Mouse (Mus musculus) heart, postnatal 0 days (tissue): ENCODE measurements around the gene Gstm1. TPM values are rescaled to one million over a fixed set of nuclear protein-coding genes. Genes with fewer than 3 reads are reported as not detected.
"Not testable (repeated sequence)": the region's sequence is repeated elsewhere in the genome, so short reads cannot be mapped to it uniquely, and the experiment has no call there.

ENCODE experiments used
- ATAC-seq: fragments of 200-750 bp; cut with Nextera tagmentation; 2 replicates; pipeline ENCODE4 v1.8.0; 2017; ENCODE audit warnings: low read depth, moderate number of reproducible peaks, moderate library complexity; ENCODE audit not compliant: insufficient read depth
- DNase-seq: peaks from one replicate; pipeline ENCODE4 v3.0.0-alpha.2; 2016; ENCODE audit warnings: low spot score
- H3K27ac ChIP-seq: fragments of 300-500 bp; sonication (generic); 2 replicates; pipeline ENCODE4 v1.5.1; 2014; ENCODE audit warnings: low read depth, mild to moderate bottlenecking
- H3K27me3 ChIP-seq: fragments of 300-500 bp; sonication (generic); 2 replicates; pipeline ENCODE4 v1.6.1; 2014; ENCODE audit warnings: low read length, mixed read lengths; ENCODE audit not compliant: control insufficient read depth, insufficient read depth
- H3K36me3 ChIP-seq: fragments of 300-500 bp; sonication (generic); replicated peaks from 2 replicates; pipeline ENCODE4 v1.6.1; 2014; ENCODE audit warnings: low read length, mixed read lengths; ENCODE audit not compliant: control insufficient read depth, insufficient read depth
- H3K4me1 ChIP-seq: fragments of 300-500 bp; sonication (generic); 2 replicates; pipeline ENCODE4 v1.6.1; 2014; ENCODE audit warnings: antibody characterized with exemption; ENCODE audit not compliant: control insufficient read depth, insufficient read depth
- H3K4me2 ChIP-seq: fragments of 300-500 bp; sonication (generic); 2 replicates; pipeline ENCODE4 v1.6.1; 2014; ENCODE audit warnings: low read depth, mild to moderate bottlenecking, low read length, moderate library complexity
- H3K4me3 ChIP-seq: fragments of 300-500 bp; sonication (generic); 2 replicates; pipeline ENCODE4 v1.5.1; 2014; ENCODE audit warnings: low read depth, low read length
- H3K9ac ChIP-seq: fragments of 300-500 bp; sonication (generic); replicated peaks from 2 replicates; pipeline ENCODE4 v1.6.1; 2014; ENCODE audit warnings: low read depth, low read length, mixed read lengths
- H3K9me3 ChIP-seq: fragments of 300-500 bp; sonication (generic); replicated peaks from 2 replicates; pipeline ENCODE4 v1.6.1; 2016; ENCODE audit warnings: low read length; ENCODE audit not compliant: control insufficient read depth
- CTCF ChIP-seq: IDR thresholded peaks from 2 replicates; pipeline ENCODE4 v1.5.1; 2016; ENCODE audit warnings: antibody characterized with exemption, control low read depth, low read depth
- EP300 ChIP-seq: IDR thresholded peaks from 2 replicates; pipeline ENCODE4 v1.6.1; 2016; ENCODE audit warnings: antibody characterized with exemption, low read depth
- WGBS: fragments of 180-500 bp; shearing (Covaris S2); extraction: QIAGEN DNeasy Blood & Tissue Kit; methylation state at CpG from one replicate; pipeline ENCODE4 v1.1.7; 2014; 5-methylcytosine and 5-hydroxymethylcytosine counted together
- polyA plus RNA-seq: library from polyadenylated mRNA; unstranded; fragments of >200 nt; fragmentation: Nextera tagmentation; extraction: Ambion mirVana; gene quantifications from 2 replicates; pipeline ENCODE4 v1.2.1, GENCODE M21; 2015
- total RNA-seq: library from RNA; depleted of rRNA; stranded (reverse); fragments of >200 nt; gene quantifications from 2 replicates; pipeline ENCODE4 v1.2.3, GENCODE M21; 2014; ENCODE audit warnings: low replicate concordance

The Gstm1 gene
- total and polyA plus RNA-seq, 2 experiments from 2014 or later: 111 to 136 TPM

- no peaks in the 10 kb centered on the region for H3K36me3 ChIP-seq
- DNase-seq (no peak), ATAC-seq (no peak)
- no peak overlapping the region for H3K4me3 ChIP-seq
- TF ChIP-seq EP300 (no peak), CTCF (no peak)
- no peak overlapping the region for H3K4me2 ChIP-seq
- 86% methylated on average over 3 of the region's 3 CpGs for WGBS
- H3K27ac ChIP-seq: no peak overlapping the region
- H3K9me3 ChIP-seq: no peaks in the 10 kb centered on the region
- H3K27me3 ChIP-seq: 0 out of 2 replicates have a peak, but pooled peaks cover 2% of the 10 kb centered on the region
- H3K9ac ChIP-seq: no peak overlapping the region
- H3K4me1 ChIP-seq: no peaks in the 10 kb centered on the region
Measured at GRCm38 (mm10) chr3:107972070-107972469, 45.7 kb downstream of the Gstm1 start.

- not testable (repeated sequence) for H3K4me2 ChIP-seq, H3K4me3 ChIP-seq, H3K4me1 ChIP-seq, DNase-seq, H3K36me3 ChIP-seq, H3K9ac ChIP-seq, H3K9me3 ChIP-seq, H3K27me3 ChIP-seq, H3K27ac ChIP-seq
- peak; percentile 39; the same call in 1 of the 2 replicates for ATAC-seq
- WGBS: 35% methylated on average over 3 of the region's 3 CpGs
Measured at GRCm38 (mm10) chr3:107971101-107971500, 46.7 kb downstream of the Gstm1 start.

- TF ChIP-seq CTCF (no peak), EP300 (no peak)
- Histone ChIP-seq H3K4me2 (no peak within 1 kb of the TSS), H3K9me3 (no peaks in the 10 kb centered on the region), H3K9ac (no peak within 1 kb of the TSS), H3K27ac (no peak within 1 kb of the TSS), H3K27me3 (0 out of 2 replicates have a peak, but pooled peaks cover 6% of the 10 kb centered on the region), H3K36me3 (no peaks in the 10 kb centered on the region), H3K4me3 (no peak within 1 kb of the TSS), H3K4me1 (no peaks in the 10 kb centered on the region)
- 53% methylated on average over 13 of the region's 13 CpGs for WGBS
- ATAC-seq: no peak
- no peak for DNase-seq
Measured at GRCm38 (mm10) chr3:107968724-107969395, 48.9 kb downstream of the Gstm1 start, which contains the start of gene Gstm3. Gstm3 (minus strand) TSS chr3:107969283.

- no peak for TF ChIP-seq CTCF
- no peak for TF ChIP-seq EP300
- H3K4me1 ChIP-seq: no peaks in the 10 kb centered on the region
- H3K4me3 ChIP-seq: no peak overlapping the region
- H3K27ac ChIP-seq: no peak overlapping the region
- 0 out of 2 replicates have a peak, but pooled peaks cover 6% of the 10 kb centered on the region for H3K27me3 ChIP-seq
- no peaks in the 10 kb centered on the region for H3K36me3 ChIP-seq
- H3K4me2 ChIP-seq: no peak overlapping the region
- ATAC-seq (no peak), DNase-seq (no peak)
- H3K9me3 ChIP-seq: no peaks in the 10 kb centered on the region
- WGBS: 92% methylated on average over 5 of the region's 5 CpGs
- no peak overlapping the region for H3K9ac ChIP-seq
Measured at GRCm38 (mm10) chr3:107966631-107967030, 51.1 kb downstream of the Gstm1 start.

- Histone ChIP-seq H3K9ac (no peak overlapping the region), H3K27me3 (0 out of 2 replicates have a peak, but pooled peaks cover 6% of the 10 kb centered on the region), H3K4me1 (no peaks in the 10 kb centered on the region), H3K4me3 (no peak overlapping the region), H3K27ac (no peak overlapping the region), H3K36me3 (no peaks in the 10 kb centered on the region), H3K4me2 (no peak overlapping the region), H3K9me3 (no peaks in the 10 kb centered on the region)
- no peak for DNase-seq
- 51% methylated on average over 1 of the region's 1 CpGs for WGBS
- TF ChIP-seq EP300: no peak
- no peak for TF ChIP-seq CTCF
- no peak for ATAC-seq
Measured at GRCm38 (mm10) chr3:107965592-107965991, 52.2 kb downstream of the Gstm1 start.
